Mouse (Mus musculus): Measurements from ENCODE around the gene Ccdc65.

Gene Ccdc65

DNA sequence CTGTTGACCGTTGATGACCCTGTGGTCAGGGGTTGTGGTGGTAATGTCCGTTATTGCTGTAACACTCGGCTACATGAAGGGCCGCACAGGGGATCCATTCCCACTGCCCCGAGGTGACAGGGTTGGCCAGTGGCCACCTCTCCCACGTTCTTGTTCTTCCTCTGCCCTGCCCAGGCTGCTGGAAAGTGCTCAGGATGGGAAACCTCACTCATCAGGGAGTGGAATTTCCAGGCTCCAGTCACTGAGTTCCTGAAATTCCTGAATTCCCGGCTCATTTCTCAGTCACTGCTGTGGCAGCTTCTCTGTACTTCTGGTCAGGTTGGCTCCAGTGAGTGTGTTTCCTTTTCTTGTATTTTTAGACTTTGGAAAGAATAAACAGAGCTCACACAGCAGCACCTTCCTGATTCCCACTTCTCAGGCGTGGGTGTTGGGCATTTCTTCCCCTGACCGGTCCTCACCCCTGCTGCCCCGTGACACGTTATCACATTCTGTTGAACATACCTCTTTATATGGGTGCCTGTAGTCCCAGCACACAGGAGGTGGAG lies 15.8 kb upstream of the Ccdc65 start:
- DNase-seq (ENCODE audit: low spot score), result peak; percentile 59

DNA sequence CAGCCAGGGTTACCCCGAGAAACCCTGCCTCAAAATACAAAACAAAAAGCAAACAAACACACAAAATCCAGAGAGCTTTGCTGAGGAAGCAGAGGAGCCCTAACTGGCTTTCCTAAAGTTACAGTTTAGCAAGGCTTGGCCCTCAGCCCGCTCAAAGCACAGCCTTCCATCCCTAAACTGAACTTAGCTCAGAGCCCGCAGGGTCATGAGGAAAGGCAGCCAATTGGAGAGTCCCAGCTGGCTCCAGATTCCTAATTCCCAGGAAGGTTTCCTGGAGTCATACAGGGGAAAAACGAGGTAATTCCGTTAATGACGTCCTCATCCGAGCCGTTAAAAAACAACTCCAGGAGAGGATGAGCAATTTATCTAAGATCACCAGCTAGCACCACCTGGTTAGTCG lies 12.3 kb upstream of the Ccdc65 start:
- DNase-seq (ENCODE audit: low spot score), result no peak

DNA sequence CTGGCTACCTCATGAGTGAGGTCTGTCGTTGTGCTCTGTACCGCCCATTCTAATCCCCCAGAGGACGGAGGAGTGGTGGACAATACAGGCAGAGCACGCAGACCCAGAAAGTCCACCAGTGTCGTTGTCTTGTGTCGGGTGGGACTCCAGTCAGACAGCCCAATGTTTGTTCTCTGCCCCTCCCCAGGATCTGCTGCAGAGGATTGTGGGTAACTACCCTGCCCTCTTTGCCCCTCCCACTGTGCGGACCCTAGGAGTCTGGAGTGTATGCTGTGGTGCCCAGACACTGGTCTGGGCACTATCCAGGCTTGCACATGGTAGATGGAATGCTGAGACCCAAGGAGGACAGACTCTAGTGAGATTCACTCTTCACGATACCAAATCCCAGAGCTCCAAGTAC lies 11.8 kb upstream of the Ccdc65 start:
- DNase-seq (ENCODE audit: low spot score), result no peak

DNA sequence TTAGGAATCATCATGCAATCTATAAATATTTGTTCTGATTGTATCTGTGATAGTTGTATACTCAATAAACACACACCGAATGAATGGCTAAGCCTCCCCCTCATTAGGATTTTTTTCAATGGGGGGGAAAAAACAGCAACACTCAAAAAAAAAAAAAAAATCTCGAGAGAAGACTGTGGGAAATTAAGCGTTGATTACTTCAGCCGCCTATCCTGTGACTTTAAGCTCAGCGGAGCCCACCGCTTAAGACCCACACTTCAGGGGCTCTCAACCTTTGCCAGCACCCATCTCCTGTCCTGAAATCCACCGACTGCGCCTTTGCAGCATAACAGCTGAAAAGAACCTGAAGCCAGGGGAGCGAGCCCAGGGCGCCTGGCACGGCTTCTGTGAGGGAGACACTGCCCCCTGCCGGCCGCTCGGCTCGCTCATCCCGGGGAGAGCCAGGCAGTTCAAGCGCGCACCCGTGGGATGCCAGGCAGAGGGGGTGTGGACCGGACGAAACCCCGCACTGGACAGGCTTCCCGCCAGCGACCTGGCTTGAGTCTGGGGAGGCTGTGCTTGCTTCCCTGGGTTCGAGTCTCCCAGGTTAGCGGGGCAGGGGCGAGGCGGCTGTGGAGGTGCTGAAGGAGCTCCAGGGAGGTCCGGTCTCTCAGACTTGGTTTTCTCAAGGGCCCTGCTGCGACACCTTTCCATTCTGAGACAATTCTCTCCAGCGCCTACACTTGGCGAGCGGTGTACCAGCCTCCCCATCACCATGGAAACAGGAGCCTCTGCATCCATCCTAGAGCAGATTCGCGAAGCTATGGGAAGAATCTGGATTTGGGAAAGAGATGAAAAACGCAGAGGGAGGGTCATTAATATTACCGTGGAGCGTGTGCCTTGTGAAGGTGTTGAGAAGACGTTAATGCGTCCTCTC lies 8.6 kb upstream of the Ccdc65 start:
- peak; percentile 82 for DNase-seq (ENCODE audit: low spot score)

DNA sequence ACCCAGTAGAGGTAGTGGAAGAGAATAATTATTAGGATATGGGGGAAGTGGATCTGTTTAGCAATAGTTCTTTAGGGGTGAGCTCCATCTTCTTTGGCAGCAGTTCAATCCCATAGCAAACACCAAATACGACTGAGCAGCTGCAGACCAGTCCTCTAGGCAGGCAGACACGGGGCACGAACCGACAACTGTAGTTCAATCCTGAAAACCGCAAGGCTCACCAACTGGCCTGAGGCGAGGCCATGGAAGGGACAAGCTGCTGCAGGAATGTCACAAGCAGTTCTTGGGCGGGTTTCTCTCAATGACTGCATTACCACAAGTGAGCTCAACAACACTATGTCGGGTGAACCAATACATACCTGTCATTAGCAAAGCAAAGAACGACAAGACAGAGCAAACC lies 3.7 kb upstream of the Ccdc65 start:
- no peak for DNase-seq (ENCODE audit: low spot score)

DNA sequence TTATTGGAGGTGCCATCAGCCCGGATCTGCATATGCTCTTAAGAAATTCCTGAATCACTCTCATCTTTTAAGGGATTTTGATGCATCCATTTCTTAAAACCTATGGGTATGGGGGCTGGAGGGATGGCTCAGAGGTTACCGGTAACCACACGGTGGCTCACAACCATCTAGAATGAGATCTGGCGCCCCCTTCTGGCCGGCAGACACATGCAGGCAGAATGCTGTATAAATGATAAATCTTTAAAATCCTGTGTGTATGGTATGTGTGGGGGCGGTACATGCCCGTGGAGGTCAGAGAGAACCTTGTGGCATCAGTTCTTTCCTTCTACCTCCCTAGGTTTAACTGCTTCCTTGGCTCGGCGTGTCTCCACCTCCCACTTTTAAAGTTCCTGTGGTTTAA lies 2.4 kb downstream of the Ccdc65 start:
- DNase-seq (ENCODE audit: low spot score), result peak; percentile 57

DNA sequence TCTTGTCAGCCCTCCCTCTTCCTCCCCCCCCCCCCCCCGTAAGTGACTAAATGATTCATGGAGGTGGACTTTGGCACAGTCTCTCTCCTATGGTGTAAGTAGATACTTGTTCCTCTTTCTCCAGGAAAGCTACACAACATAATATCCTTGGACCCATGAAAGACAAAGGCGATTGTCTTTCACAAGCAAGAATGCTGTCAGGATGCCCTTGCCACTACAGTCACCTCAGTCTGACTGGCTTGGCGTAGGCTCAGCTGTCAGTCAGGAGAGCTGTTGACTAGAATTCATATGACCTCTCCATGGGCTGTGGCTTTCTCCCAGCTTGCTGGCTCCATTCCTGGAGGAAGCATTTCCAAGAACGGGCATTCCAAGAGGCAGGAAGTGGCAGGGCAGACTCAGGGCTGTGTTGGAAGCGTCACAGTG lies 6.2 kb downstream of the Ccdc65 start:
- peak; percentile 80 for DNase-seq (ENCODE audit: low spot score)

DNA sequence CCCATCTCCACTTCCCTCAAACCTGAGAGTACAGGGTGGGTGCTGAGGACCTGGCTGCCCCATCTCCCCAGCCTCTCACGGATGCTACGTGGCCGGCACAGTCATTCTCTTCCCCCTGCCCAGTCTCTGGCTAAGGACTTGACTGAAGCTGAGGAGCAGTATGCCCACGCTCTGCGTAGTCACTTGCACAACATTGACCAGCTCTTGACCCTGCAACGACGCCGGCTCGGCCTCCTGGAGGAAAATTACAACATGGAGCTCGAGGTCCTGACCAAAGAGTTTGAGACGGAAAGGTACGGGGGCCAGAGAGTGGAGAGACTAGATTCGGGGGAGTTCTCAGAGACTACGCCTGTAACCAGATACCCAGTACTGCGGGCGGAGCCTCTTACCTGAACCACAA lies 9.3 kb downstream of the Ccdc65 start:
- DNase-seq (ENCODE audit: low spot score), result no peak

DNA sequence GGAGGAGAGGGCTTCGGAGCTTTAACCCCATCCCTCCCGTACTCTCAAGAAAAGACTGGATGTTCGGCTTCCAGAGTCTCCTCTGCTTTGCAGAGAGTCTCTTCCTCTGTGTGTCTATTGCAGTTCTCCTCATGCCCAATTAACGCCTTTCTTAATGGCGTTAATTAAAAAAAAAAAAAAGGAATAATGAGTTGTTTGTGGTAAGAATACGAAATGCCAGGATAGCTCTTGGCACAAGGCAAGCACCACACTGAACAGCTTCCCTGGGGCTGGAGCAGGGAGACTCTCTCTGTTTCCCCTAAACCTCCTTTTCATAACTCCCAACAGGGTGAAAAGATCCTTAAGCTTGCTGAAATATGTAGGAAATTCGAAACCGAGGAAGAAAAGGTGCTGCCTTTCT lies 14.2 kb downstream of the Ccdc65 start:
- DNase-seq (ENCODE audit: low spot score), result no peak

DNA sequence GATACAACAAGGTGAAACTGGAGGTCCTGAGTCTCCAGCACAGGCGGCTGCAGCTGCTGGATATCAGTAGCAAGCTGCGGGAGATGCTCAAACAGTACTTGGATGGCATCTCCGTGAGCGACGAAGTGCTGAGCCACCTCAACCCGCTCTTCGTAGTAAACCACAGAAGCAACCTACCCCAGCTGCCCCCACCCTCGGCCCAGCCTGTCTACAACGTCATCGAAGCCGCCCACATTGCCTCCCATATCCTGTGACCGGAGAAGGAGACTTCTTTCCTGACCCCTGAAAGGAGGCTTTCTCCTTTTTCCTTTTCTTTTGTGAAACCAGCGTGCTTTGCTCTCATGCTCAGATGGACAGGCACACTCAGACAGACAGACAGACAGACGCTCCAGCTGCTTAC lies 14.8 kb downstream of the Ccdc65 start:
- DNase-seq (ENCODE audit: low spot score), result no peak

DNA sequence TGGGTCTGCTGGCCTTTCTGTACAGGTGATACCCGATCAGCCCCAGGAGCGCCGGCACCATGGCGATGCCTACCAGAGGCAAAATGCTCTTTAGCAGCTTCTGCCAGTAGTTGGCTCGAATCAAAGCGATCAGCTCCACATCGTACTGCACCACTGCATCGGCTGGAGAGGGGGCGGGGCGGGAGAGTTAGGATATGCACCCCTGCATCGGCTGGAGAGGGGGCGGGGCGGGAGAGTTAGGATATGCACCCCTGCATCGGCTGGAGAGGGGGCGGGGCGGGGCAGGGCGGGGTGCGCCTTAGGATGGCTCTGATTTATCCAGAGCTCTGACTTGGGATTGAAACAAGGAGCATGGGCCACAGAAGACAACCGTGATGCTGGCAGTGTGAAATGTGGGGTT lies 16.4 kb downstream of the Ccdc65 start:
- DNase-seq (ENCODE audit: low spot score), result no peak

DNA sequence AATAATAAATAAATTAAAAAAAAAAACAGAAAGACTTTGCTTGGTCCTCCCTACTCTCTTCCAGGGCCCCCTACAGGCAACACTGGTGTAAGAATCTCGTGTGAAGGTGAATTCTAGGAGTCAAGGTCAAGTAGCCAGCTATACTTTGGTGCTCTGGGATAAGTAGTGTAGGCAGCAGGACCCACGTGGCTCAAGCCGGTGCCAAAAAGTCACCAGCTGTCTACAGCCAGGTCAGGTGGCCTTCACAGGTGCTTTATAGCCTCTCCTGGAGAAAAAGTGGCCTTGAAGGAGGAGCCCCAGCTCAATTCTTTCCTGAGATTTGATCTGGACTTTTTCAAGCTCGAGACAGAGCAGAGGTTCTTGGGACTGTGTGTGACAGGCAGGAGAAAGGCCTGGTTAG lies 18.1 kb downstream of the Ccdc65 start:
- peak; percentile 32 for DNase-seq (ENCODE audit: low spot score)

DNA sequence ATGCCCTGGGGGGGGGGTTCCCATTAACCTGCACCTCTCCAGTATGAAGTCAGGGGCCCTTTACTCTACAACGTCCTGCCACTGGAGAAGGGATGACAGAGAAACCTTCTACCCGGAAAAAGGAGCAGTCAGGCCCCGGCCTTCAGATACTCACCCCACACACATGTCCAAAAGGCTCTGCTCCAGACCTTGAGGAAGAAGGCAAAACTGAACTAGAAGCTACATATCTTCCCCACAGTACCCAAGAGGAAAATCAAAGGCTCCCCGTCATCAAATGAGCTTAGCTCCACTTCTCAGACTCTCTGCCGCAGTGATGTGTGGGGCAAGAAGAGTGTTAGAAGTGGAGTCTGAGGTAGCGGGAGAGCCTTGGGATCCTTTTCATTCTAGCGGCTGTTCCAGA lies 18.7 kb downstream of the Ccdc65 start:
- DNase-seq (ENCODE audit: low spot score), result no peak

DNA sequence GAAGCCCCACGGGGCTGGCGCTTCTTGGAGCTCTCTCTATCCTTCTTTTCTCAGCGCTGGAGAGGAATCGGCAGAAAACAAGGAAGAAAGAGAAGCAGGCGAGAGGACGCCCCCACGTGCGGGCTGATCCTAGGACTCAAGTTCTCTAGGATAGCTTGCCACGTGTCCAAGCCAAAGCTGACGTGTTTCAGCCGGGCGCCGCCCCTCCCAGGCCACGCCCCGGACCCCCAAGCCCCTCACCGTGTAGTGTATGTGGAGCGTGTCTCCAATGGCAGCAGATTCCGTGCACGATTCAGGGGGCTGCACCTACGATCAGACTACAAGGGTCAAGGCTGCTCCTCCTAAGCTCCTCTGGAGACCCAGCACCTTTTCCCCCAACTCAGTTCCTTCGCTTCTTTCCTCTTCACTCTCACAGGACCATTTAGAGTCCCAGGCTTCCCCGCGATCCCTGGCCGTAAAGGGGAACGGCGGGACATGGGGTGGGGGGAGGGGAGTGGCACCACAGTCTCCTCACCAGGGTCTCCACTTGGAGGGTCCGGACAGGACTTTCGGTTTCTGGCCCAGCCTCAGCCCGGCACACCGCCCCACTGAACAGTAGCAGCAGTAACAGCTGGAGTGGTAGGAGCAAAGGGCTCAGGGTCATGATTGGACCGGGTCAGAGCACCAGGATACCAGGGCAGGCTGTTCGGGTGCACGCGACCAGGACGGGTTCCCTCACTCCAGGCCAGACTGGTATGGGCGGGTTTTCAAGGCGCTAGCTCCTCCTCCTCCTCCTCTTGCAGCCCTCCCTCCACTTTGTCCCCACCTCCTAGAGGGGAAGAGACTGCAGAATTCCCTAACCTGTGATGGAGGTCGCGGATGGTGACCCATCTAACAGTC lies 19.7 kb downstream of the Ccdc65 start, which contains the start of gene Fkbp11:
TSS of gene Fkbp11 (minus strand) at position 756 of the 879 bp plus-strand sequence.
- DNase-seq (ENCODE audit: low spot score), result peak; percentile 74

DNA sequence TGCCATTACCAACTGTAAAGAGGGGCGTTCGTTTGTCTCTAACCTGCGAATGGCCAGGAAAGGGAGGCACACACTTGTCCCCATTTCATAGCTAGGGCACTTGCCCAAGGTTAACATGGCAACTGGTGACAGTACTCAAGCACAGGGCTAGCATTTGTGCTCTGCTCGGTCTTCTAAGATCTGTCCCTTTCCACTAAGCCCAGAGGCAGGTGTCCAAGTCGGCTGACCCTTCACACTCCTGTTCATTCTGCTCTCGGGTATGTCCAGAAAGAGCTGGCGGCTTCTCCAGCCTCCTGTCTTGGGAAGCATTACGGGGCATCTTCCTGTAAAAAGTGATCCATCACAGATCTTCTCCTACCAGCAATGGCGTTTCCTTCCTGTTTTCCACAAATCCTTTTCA lies 20.4 kb downstream of the Ccdc65 start:
- no peak for DNase-seq (ENCODE audit: low spot score)

DNA sequence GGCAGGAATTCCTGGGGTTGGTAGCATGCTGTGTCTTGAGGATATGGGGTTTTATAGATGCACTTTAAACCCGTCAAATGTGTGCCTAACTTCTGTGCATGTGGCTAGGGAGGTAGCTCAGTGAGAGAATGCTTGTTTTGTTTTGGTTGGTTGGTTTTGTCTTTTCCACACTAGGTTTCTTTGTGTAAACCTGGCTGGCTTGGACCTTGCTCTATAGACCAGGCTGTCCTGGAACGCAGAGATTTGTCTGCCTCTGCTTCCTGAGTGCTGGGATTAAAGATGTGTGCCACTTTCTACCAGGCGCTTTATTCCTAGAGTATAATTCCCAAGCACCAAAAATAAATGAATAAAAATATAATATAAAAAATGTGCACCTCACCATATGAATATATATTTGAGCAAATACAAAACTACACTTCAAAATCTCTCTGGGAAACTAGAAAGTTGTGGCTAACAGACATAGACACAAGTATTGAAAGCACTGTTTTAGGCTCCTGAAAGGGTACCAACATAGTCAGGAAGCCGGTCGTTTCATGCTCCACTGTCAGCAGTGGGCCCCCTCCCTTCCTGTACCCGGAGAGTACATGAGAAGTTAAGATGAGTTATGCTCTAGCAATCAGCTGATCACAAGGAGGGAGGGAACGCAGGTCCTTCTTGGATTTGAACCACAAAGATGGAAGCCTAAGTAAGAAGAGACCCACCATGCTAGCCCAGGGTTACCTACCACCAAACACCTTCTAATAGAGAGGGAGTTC lies 22.0 kb downstream of the Ccdc65 start:
- no peak for DNase-seq (ENCODE audit: low spot score)

DNA sequence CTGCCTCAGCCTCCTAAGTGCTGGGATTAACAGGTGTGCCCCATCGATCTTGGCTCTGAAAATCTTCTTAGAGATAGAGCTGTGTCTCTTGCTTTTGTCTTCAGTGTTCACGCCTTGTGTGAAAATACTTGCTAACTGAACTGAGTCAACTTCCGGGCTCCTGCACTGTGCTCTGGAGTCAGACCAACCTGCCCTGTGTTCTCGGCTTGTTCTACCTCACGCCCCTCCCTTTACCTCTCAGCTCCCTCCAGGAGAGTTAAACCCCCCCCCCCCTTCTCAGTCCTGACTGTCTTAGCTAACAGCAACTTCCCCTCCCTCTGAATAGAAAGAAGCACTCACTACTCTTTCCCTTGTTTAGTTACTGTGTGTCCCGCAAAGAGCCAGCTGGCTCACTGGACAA lies 22.8 kb downstream of the Ccdc65 start:
- no peak for DNase-seq (ENCODE audit: low spot score)

DNA sequence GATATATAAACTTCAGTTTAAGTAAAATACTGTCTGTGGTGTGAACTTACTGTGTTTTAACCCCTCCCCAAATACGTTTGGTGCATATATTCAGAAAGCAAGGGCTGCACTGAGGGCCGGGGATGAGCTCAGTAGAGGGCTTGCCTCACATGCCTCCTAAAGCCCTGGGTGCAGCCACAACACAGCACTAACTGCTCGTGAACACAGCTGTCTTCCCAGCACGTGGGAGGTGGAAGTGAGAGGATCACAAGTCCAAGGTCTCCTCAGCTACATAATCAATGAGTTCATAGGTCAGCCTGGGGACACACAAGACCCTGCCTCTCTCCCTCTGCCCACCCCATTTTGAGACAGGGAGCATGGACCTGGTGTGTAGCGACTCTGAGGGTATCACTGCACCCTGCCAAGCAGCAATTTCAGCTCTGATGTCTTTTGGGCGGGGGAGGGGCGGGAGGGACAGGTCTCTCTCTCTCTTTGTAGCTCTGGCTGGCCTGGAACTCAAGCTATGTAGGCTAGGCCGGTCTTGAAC lies 24.1 kb downstream of the Ccdc65 start:
- DNase-seq (ENCODE audit: low spot score), result no peak

DNA sequence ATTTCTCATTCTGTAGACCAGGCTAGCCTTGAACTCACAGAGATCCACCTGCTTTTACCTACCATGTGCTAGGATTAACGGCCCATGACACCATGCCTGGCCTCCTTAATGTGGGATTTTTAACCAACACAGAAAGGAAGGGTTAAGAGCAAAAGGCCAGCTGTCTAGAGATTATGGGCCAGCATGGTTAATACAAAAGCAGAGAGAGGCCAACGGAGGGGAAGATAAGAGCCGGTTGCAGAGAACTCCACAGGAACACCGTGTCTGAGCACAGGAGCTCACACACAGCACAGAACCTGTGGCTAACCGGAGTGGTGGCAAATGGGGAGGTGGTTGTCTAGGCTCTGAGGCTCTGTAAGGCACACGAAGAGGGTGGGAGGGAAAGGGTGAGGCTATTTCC lies 25.4 kb downstream of the Ccdc65 start:
- DNase-seq (ENCODE audit: low spot score), result no peak

DNA sequence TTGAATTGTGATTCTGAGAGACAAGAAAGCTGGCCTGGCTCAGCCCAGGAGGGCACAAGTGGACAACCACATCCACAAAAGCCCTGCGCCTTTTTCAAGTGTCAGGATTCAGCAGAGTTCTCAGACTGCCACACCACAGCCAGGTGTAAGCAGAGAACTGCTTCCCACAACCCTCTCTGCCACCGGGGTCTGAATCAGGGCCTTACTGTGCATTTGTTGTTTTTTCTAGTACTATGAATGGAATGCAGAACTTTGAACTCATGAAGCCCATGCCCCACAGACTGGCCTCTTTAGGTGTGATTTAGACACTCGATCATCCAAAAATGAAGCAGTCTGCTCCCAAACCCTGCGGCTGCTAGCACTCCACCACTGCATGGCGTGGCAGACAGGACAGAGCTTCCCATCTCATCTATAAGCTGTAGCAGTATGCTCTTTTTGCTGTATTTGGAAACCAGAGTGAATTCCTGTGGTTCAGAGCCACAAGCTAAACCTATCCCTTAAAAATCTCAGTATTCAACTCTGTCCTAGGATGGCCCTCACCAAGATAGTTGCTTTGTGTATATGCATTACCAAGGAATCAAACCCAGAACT lies 26.1 kb downstream of the Ccdc65 start:
- no peak for DNase-seq (ENCODE audit: low spot score)

DNA sequence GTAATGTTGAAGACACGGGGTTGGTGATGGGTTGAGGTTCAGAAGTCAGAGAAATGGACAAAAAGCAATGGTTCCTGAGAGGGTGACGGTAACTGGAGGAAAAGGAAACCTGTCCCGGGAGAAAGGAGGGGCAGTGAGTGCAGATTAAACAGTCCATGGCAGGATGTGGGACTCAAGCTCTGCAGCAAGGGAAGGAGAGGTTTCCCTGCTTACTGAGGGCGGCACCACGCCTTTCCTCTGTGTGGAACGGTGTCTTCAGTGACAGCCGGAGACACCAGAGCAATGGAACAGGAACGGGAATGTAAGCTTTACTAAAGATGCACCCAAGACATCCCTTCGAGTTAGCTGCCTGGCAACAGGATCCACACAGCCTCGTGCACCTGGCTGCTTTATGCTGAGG lies 28.5 kb downstream of the Ccdc65 start:
- DNase-seq (ENCODE audit: low spot score), result peak; percentile 55

All from lung, postnatal 25 days (tissue).